Mouse (Mus musculus) cortical plate, adult 2 months (tissue): ENCODE measurements around the gene AW549877. TPM values are rescaled to one million over a fixed set of nuclear protein-coding genes. Genes with fewer than 3 reads are reported as not detected.

ENCODE experiments used
- H3K27ac ChIP-seq: fragments of 200-500 bp; 2 replicates; pipeline ENCODE4 v1.5.1; 2012; ENCODE audit warnings: low read length, control low read depth, inconsistent platforms; ENCODE audit not compliant: insufficient read depth
- H3K4me1 ChIP-seq: fragments of 200-500 bp; 2 replicates; pipeline ENCODE4 v1.6.1; 2011; ENCODE audit warnings: low read length; ENCODE audit not compliant: control insufficient read depth, insufficient read depth
- H3K4me3 ChIP-seq: fragments of 200-500 bp; 2 replicates; pipeline ENCODE4 v1.5.1; 2011; ENCODE audit warnings: mild to moderate bottlenecking, low read length, control low read depth; ENCODE audit not compliant: insufficient read depth
- CTCF ChIP-seq: fragments of 200-500 bp; IDR thresholded peaks from 2 replicates; pipeline ENCODE4 v1.5.1; 2011; ENCODE audit warnings: mild to moderate bottlenecking, control low read depth, low read length; ENCODE audit not compliant: insufficient read depth; ENCODE audit errors: extremely low read depth
- POLR2A ChIP-seq: fragments of 200-500 bp; IDR thresholded peaks from 2 replicates; pipeline ENCODE4 v1.6.1; 2011; ENCODE audit warnings: mild to moderate bottlenecking, low read length, control low read depth; ENCODE audit not compliant: insufficient read depth; ENCODE audit errors: extremely low read depth
- polyA plus RNA-seq: library from polyadenylated mRNA; depleted of rRNA; stranded (reverse); fragments of >200 nt; gene quantifications from 2 replicates; pipeline ENCODE4 v1.2.3, GENCODE M21; 2012

Gene AW549877
- polyA plus RNA-seq, 1 experiment, result 37.8 TPM

DNA sequence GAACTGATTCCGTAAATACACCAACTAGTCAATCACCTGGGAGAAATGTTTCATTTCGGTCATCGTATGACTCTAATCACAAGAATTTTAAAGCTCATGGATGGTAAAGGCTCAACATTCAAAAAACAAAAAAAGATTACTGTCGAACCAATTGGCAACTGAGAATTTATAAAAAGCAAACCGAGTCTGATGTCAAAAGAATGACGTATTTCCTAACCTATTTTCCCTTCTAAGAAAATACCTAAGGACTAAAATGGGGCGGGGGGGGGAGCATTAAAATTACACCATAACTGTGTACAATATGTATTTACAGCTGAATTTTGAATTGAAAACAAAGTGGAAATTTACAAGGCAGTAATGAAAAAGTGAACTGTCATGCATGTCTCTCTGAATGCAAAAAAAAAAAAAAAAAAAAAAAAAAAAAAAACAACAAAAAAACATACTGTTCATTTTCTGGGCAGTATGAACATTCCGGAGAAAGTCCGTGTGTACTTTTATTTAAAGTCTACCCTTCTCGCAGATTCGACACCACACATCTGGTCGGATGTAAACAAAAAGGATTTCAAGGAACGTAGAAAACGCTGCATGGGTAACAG is 594 bp downstream of the AW549877 start:
- TF ChIP-seq CTCF (no peak), POLR2A (no peak)
- Histone ChIP-seq H3K4me1 (no peaks in the 10 kb centered on the region), H3K4me3 (peak overlapping the region; percentile 74), H3K27ac (peak overlapping the region; percentile 95)

GRCm38 (mm10) chr15:3987981-3988380 is 7.6 kb downstream of the AW549877 start:
- H3K4me1 ChIP-seq, result no peaks in the 10 kb centered on the region
- no peak overlapping the region for H3K4me3 ChIP-seq
- no peak overlapping the region for H3K27ac ChIP-seq
- TF ChIP-seq POLR2A (no peak), CTCF (peak; percentile 28; the same call in 1 of the 2 replicates)

DNA sequence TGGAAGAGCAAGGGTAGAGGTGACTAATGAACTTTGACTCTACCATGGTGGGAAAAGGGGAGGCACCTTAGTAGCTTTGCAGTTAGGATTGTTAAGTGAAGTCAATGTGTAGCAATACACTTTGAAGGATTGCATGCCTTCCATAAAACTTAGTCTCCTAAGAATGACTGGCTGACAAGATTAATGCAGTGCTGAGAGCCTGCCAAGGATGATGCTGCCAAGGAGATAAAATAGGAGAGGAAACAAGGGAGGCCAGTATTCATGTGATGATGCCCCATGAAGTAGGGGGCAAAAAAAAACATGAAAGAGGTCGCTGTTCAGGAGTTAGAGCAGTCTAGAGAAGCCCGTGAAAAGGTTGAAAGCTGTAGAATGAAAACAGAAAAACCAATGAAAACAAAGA is 10.7 kb downstream of the AW549877 start:
- H3K4me3 ChIP-seq, result no peak overlapping the region
- TF ChIP-seq CTCF (no peak), POLR2A (no peak)
- H3K27ac ChIP-seq, result no peak overlapping the region
- H3K4me1 ChIP-seq, result no peaks in the 10 kb centered on the region

DNA sequence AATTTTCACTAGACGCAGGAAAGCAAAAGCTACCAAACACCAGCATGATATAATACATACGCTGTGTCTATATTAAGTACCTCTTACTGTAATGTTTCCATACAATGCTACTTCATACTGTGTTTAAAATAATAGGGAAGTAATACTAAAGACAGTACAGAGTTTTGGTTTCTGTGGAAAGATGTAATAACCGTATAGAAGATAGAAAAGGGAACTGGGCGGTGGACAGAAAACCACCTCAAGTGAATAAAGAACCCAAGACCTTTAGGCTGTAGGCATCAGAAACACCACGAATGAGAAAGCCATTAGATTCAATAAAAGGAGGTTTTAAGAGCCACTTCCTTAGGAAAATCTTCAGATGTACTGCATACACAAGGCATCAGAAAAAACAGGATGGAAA is 12.8 kb downstream of the AW549877 start:
- TF ChIP-seq POLR2A (no peak), CTCF (no peak)
- Histone ChIP-seq H3K27ac (no peak overlapping the region), H3K4me1 (no peaks in the 10 kb centered on the region), H3K4me3 (no peak overlapping the region)

DNA sequence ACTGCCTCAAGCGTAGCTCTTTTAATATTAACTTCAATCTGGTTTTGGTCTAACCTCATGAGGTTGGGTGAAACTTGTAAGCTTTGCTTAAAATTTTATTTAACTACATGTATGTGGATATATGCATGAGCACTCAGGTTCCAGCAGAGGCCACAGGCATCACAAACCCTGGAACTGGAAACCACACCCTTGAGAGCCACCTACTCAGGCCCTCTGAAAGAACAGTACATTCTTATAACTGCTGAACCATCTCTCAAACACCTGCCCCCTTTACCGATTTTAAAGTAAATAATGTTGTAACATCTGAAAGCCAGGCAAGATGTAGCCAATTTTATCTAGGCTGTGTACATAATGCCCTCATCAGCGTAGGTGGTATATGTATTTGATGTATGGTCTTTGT is 15.7 kb downstream of the AW549877 start:
- peak overlapping the region; percentile 98 for H3K27ac ChIP-seq
- TF ChIP-seq POLR2A (no peak), CTCF (no peak)
- peak overlapping the region; percentile 50 for H3K4me3 ChIP-seq
- no peaks in the 10 kb centered on the region for H3K4me1 ChIP-seq

GRCm38 (mm10) chr15:3979061-3979848 is 16.3 kb downstream of the AW549877 start, which contains the start of gene Fbxo4:
TSS of gene Fbxo4 (minus strand) at chr15:3979573.
- TF ChIP-seq POLR2A (peak; percentile 36; the same call in 1 of the 2 replicates), CTCF (no peak)

GRCm38 (mm10) chr15:3978279-3978678 is 17.3 kb downstream of the AW549877 start:
- H3K4me3 ChIP-seq, result peak overlapping the region; percentile 50; the same call in 1 of the 2 replicates
- TF ChIP-seq CTCF (no peak), POLR2A (no peak)
- no peaks in the 10 kb centered on the region for H3K4me1 ChIP-seq
- no peak overlapping the region for H3K27ac ChIP-seq

More at GRCm38 (mm10) chr15:3979061-3979848, 16.3 kb downstream of the AW549877 start, which contains the start of gene Fbxo4:
- Histone ChIP-seq H3K27ac (peak within 1 kb of the TSS; percentile 98), H3K4me3 (peak within 1 kb of the TSS; percentile 50), H3K4me1 (no peaks in the 10 kb centered on the region)

DNA sequence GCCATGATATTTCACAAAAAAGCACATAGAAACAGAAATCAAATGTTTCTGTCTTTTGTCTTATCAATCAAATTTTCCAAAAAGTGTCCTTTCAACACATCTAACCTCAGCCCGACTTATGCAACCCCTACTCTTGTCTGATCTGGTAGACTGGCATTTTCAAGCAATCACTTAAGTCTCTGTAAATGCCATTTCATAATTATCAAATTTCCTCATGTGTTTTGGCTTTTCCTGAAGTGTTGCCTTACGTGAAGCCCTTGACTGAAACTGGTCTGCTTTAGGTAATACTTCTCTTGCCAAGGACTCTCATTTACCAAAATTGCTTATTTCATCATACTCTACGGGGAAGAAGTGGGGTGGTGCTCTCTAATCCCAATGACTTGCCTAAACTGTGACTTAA is 22.2 kb downstream of the AW549877 start:
- TF ChIP-seq CTCF, result no peak
- no peak for TF ChIP-seq POLR2A
- H3K4me1 ChIP-seq, result no peaks in the 10 kb centered on the region
- no peak overlapping the region for H3K27ac ChIP-seq
- H3K4me3 ChIP-seq, result no peak overlapping the region

- H3K27ac ChIP-seq, result no peak overlapping the region
- no peak overlapping the region for H3K4me3 ChIP-seq
- no peaks in the 10 kb centered on the region for H3K4me1 ChIP-seq
- TF ChIP-seq CTCF, result no peak
- no peak for TF ChIP-seq POLR2A
Measured at GRCm38 (mm10) chr15:3970193-3970592, 25.4 kb downstream of the AW549877 start.

- TF ChIP-seq CTCF (no peak), POLR2A (no peak)
- no peak overlapping the region for H3K4me3 ChIP-seq
- no peaks in the 10 kb centered on the region for H3K4me1 ChIP-seq
- H3K27ac ChIP-seq, result no peak overlapping the region
Measured at GRCm38 (mm10) chr15:3969743-3970142, 25.8 kb downstream of the AW549877 start.
